Mouse (Mus musculus) bone marrow, adult 2 months (tissue): ENCODE measurements around the gene Csde1.

Experiments used
- CTCF ChIP-seq: fragments of 200-500 bp; IDR thresholded peaks from 2 replicates; pipeline ENCODE4 v1.5.1; 2011; ENCODE audit warnings: low read length, control low read depth; ENCODE audit not compliant: control insufficient read depth, insufficient read depth
- POLR2A ChIP-seq: fragments of 200-500 bp; IDR thresholded peaks from 2 replicates; pipeline ENCODE4 v1.6.1; 2011; ENCODE audit warnings: low read depth, mild to moderate bottlenecking, control low read depth, low read length, borderline replicate concordance; ENCODE audit not compliant: control insufficient read depth

DNA sequence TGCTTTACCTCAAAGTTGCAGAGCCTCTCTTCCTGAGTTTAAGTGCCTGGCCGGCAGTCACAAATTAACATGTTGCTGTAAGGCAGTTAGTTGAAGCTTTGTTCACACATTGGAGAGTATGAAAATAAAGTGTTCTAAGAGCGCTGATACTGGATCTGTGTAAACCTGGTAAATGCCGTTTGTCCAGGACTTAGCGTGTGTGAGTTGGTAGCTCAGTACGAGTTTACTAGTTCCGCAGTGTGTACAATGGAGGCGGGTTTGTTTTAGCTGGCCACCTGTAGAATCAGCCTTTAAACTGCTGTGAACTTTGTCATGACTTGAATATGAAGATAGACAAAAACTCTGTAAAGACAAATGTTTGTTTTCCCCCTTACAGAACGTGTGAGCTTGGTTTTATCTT lies 46.7 kb downstream of the Csde1 start:
- no peak for TF ChIP-seq CTCF
- no peak for TF ChIP-seq POLR2A
